ENCODE assay signal across 25 mouse cellular contexts in genomic region chr17:85309046-85309445, GRCm38 (mm10).
A peak's percentile ranks its signal among the peaks of the same experiment; 100 is the strongest.
DNase-seq lines count a peak whose midpoint lies in the region; ATAC-seq and TF ChIP-seq lines count a peak whose summit lies in the region.
"Had no signal": no experiment of that assay in that cellular context is flagged by ENCODE, and none has a peak within 500 bp of the region (broad histone marks: within the 10 kb centered on the region; RNA-seq: fewer than 3 reads in every experiment).

No protein-coding gene starts in this region.

- no peak for ATAC-seq in hindbrain, postnatal 0 days
- ATAC-seq in hindbrain, embryonic 12.5 days (ENCODE audit: low FRiP score): no peak
- ATAC-seq: forebrain, embryonic 16.5 days; Patski had no signal

- DNase-seq in hindbrain, postnatal 0 days (ENCODE audit: low spot score): peak; percentile 18
- peak; percentile 25 for DNase-seq in brain, adult 2 months (ENCODE audit: low read depth, low spot score)
- DNase-seq in cerebellum, adult 8-10 months: peak; percentile 16
- DNase-seq in cerebellum, postnatal 25 days: peak; percentile 42 to 67
- DNase-seq in heart, adult 18-20 months: no peak
- no peak for DNase-seq in layer of hippocampus, adult 8-10 months (ENCODE audit: low spot score in 2 of 2)
- DNase-seq: adrenal gland, postnatal 10 days; gastrocnemius, adult 2 months; gastrocnemius, postnatal 36 days; heart, postnatal 10 days; kidney, adult 18-20 months; kidney, postnatal 10 days; layer of hippocampus, postnatal 36 days; lung, embryonic 14.5 days; lung, postnatal 14 days; midbrain, embryonic 14.5 days had no signal

- no peak overlapping the region for H3K9ac ChIP-seq in hindbrain, postnatal 0 days (replicated peaks; ENCODE audit: low read length)
- H3K9ac ChIP-seq in hindbrain, embryonic 12.5 days: no peak overlapping the region
- H3K9ac ChIP-seq: heart, embryonic 13.5 days; hindbrain, embryonic 15.5 days; limb, embryonic 12.5 days; liver, embryonic 15.5 days; lung, embryonic 14.5 days had no signal

- no peaks in the 10 kb centered on the region for H3K4me1 ChIP-seq in hindbrain, postnatal 0 days (ENCODE audit: insufficient read depth, low read length)
- no peaks in the 10 kb centered on the region for H3K4me1 ChIP-seq in hindbrain, embryonic 12.5 days
- H3K4me1 ChIP-seq: heart, embryonic 13.5 days; hindbrain, embryonic 15.5 days; liver, embryonic 15.5 days had no signal

- H3K4me3 ChIP-seq in hindbrain, postnatal 0 days (ENCODE audit: low read length): no peak overlapping the region
- no peak overlapping the region for H3K4me3 ChIP-seq in hindbrain, embryonic 12.5 days
- H3K4me3 ChIP-seq: erythroblast, embryonic 14.5 days; gastrocnemius, adult 2 months; heart, embryonic 13.5 days; hindbrain, embryonic 15.5 days; layer of hippocampus, adult 2 months; limb, embryonic 12.5 days; liver, embryonic 15.5 days had no signal

- no peaks in the 10 kb centered on the region for H3K36me3 ChIP-seq in hindbrain, postnatal 0 days (ENCODE audit: insufficient read depth, low read length)
- H3K36me3 ChIP-seq in hindbrain, embryonic 12.5 days: no peaks in the 10 kb centered on the region
- H3K36me3 ChIP-seq: heart, embryonic 13.5 days; hindbrain, embryonic 15.5 days; limb, embryonic 12.5 days; liver, embryonic 15.5 days had no signal

- no peak overlapping the region for H3K4me2 ChIP-seq in hindbrain, postnatal 0 days (ENCODE audit: low read depth, low read length)
- no peak overlapping the region for H3K4me2 ChIP-seq in hindbrain, embryonic 12.5 days (replicated peaks)
- H3K4me2 ChIP-seq: heart, embryonic 13.5 days; hindbrain, embryonic 15.5 days; limb, embryonic 12.5 days; liver, embryonic 15.5 days; lung, embryonic 14.5 days had no signal

- H3K9me3 ChIP-seq in hindbrain, postnatal 0 days (ENCODE audit: low read length): no peaks in the 10 kb centered on the region
- no peaks in the 10 kb centered on the region for H3K9me3 ChIP-seq in hindbrain, embryonic 12.5 days (replicated peaks)
- H3K9me3 ChIP-seq: hindbrain, embryonic 15.5 days; limb, embryonic 12.5 days; liver, embryonic 15.5 days had no signal

- WGBS in hindbrain, postnatal 0 days: 70% methylated on average over 10 of the region's 10 CpGs
- 95% methylated on average over 10 of the region's 10 CpGs for WGBS in hindbrain, embryonic 12.5 days

- TF ChIP-seq CTCF in hindbrain, postnatal 0 days (IDR thresholded peaks at IDR 0.05; ENCODE audit: low read depth): no peak

- no peak overlapping the region for H3K27ac ChIP-seq in hindbrain, postnatal 0 days
- no peak overlapping the region for H3K27ac ChIP-seq in hindbrain, embryonic 12.5 days
- H3K27ac ChIP-seq: gastrocnemius, adult 2 months; heart, embryonic 13.5 days; hindbrain, embryonic 15.5 days; layer of hippocampus, adult 2 months; limb, embryonic 12.5 days; liver, embryonic 15.5 days had no signal

- H3K27me3 ChIP-seq in hindbrain, postnatal 0 days (ENCODE audit: insufficient read depth, low read length): no peaks in the 10 kb centered on the region
- H3K27me3 ChIP-seq in hindbrain, embryonic 12.5 days: no peaks in the 10 kb centered on the region; the same call in 1 of the 2 replicates
- H3K27me3 ChIP-seq: hindbrain, embryonic 15.5 days; limb, embryonic 12.5 days; liver, embryonic 15.5 days had no signal

Comparison
In these comparisons a context has a peak if more than half of its experiments do, and no peak if none do; other contexts are left out.
1. DNase-seq: peak in hindbrain, postnatal 0 days (single experiment), brain, adult 2 months (single experiment), cerebellum, adult 8-10 months (single experiment) and cerebellum, postnatal 25 days (2 of 2); none in heart, adult 18-20 months (0 of 2) and layer of hippocampus, adult 8-10 months (0 of 2).